Mouse (Mus musculus): ENCODE measurements around the gene Atp1a4. TPM values are rescaled to one million over a fixed set of nuclear protein-coding genes. Genes with fewer than 3 reads are reported as not detected.

Atp1a4 gene
- polyA plus RNA-seq (2012; ENCODE audit: low replicate concordance): not detected in 2 replicates

GRCm38 (mm10) chr1:172258314-172258713, at the start of gene Atp1a4:
Gene Atp1a4, minus strand, starts transcription at chr1:172258414.

GRCm38 (mm10) chr1:172297611-172298537, 39.7 kb upstream of the Atp1a4 start, which contains the start of gene Atp1a2:
Gene Atp1a2, minus strand, starts transcription at chr1:172298064.

GRCm38 (mm10) chr1:172261477-172262078, 3.4 kb upstream of the Atp1a4 start, which contains the start of gene Igsf8:
Gene Igsf8, plus strand, starts transcription at chr1:172261641.

GRCm38 (mm10) chr1:172219451-172220406, 38.5 kb downstream of the Atp1a4 start, which contains the start of gene Casq1:
Gene Casq1, minus strand, starts transcription at chr1:172219868.

DNA sequence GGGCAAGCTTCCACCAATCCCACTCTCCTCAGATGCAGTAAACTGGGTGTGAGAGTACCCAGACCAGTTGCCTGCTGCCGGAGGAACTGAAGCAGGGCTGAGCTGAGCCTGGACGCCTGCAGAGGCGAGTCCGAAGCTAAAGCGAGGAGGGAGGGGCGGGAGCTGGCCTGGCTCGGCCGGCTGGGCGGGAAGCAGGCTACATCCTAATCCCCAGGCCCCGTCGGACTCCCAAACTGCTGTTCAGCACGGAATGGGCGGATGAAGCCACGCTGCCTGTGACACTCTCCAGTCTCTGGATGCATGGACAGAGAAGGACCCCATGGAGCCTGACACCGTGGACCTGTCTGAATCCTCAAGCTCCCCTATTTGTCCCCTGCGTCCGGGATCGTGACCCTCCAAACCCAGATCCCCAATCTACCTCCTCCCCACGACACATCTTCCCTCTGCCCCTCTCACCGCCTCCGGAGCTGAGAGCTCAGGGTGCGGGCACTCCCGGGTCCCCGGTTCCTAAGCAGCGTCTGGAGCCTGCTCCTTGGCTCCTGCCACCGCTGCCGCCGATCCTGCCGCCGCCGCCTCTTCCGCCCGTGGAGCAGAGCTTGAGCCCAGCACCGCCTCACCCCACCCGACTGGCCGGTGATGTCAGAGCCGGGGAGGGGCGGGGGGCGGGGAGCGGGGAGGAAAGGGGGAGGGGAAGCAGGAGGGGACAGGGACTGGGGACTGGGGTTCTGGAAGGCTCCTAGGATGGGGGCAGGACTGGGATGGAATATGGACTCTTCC, 51.9 kb downstream of the Atp1a4 start, which contains the start of gene Pea15a:
Gene Pea15a, minus strand, starts transcription at position 664 of the 777 bp plus-strand sequence.

Other genes starting within 250 kb of the Atp1a4 start
- gene Vangl2, start 230.0 kb downstream of the Atp1a4 start, polyA plus RNA-seq (2012; ENCODE audit: low replicate concordance): 7.4 and 11.0 TPM in 2 replicates
- not detected in 2 replicates for gene Nhlh1, start 200.8 kb downstream of the Atp1a4 start, polyA plus RNA-seq (2012; ENCODE audit: low replicate concordance)
- 38.2 and 38.7 TPM in 2 replicates for gene Copa, start 175.9 kb downstream of the Atp1a4 start, polyA plus RNA-seq (2012; ENCODE audit: low replicate concordance)
- 8.2 and 13.8 TPM in 2 replicates for gene Ncstn, start 175.6 kb downstream of the Atp1a4 start, polyA plus RNA-seq (2012; ENCODE audit: low replicate concordance)
- gene Pex19, start 131.7 kb downstream of the Atp1a4 start, polyA plus RNA-seq (2012; ENCODE audit: low replicate concordance): 9.6 and 25.6 TPM in 2 replicates
- 59.3 and 67.1 TPM in 2 replicates for gene Dcaf8, start 110.3 kb downstream of the Atp1a4 start, polyA plus RNA-seq (2012; ENCODE audit: low replicate concordance)
- gene Pea15a, start 51.6 kb downstream of the Atp1a4 start, polyA plus RNA-seq (2012; ENCODE audit: low replicate concordance): 22.5 and 44.3 TPM in 2 replicates
- 0.35 TPM in 1 of 2 replicates, not detected in the other for gene Casq1, start 38.5 kb downstream of the Atp1a4 start, polyA plus RNA-seq (2012; ENCODE audit: low replicate concordance)
- gene Igsf8, start 3.2 kb upstream of the Atp1a4 start, polyA plus RNA-seq (2012; ENCODE audit: low replicate concordance): 91.7 and 109 TPM in 2 replicates
- gene Atp1a2, start 39.6 kb upstream of the Atp1a4 start, polyA plus RNA-seq (2012; ENCODE audit: low replicate concordance): 0.03 TPM in 1 of 2 replicates, not detected in the other
- gene Kcnj9, start 70.9 kb upstream of the Atp1a4 start, polyA plus RNA-seq (2012; ENCODE audit: low replicate concordance): 1.2 and 1.5 TPM in 2 replicates
- gene Kcnj10, start 82.8 kb upstream of the Atp1a4 start, polyA plus RNA-seq (2012; ENCODE audit: low replicate concordance): 9.4 and 15.4 TPM in 2 replicates
- gene Pigm, start 118.1 kb upstream of the Atp1a4 start, polyA plus RNA-seq (2012; ENCODE audit: low replicate concordance): 14.4 and 30.6 TPM in 2 replicates
- 0.40 and 0.54 TPM in 2 replicates for gene Slamf9, start 216.9 kb upstream of the Atp1a4 start, polyA plus RNA-seq (2012; ENCODE audit: low replicate concordance)
- 5.4 and 9.7 TPM in 2 replicates for gene Igsf9, start 223.4 kb upstream of the Atp1a4 start, polyA plus RNA-seq (2012; ENCODE audit: low replicate concordance)
- gene Tagln2, start 241.6 kb upstream of the Atp1a4 start, polyA plus RNA-seq (2012; ENCODE audit: low replicate concordance): 84.0 and 546 TPM in 2 replicates